Mouse (Mus musculus) kidney, embryonic 15.5 days (tissue): ENCODE results near the gene Gm45208. TPM values are rescaled to one million over a fixed set of nuclear protein-coding genes. Genes with fewer than 3 reads are reported as not detected.
"Not testable (repeated sequence)": the region's sequence is repeated elsewhere in the genome, so short reads cannot be mapped to it uniquely, and the experiment has no call there.

Source experiments
- ATAC-seq: fragments of 200-750 bp; cut with Nextera tagmentation; replicated peaks from 2 replicates; pipeline ENCODE4 v1.8.0; 2017; ENCODE audit warnings: moderate TSS enrichment; ENCODE audit not compliant: low FRiP score
- H3K27ac ChIP-seq: fragments of 300-500 bp; sonication (generic); 2 replicates; pipeline ENCODE4 v1.5.1; 2015; ENCODE audit warnings: mild to moderate bottlenecking, inconsistent platforms
- H3K27me3 ChIP-seq: fragments of 300-500 bp; sonication (generic); 2 replicates; pipeline ENCODE4 v1.6.1; 2015; ENCODE audit warnings: inconsistent platforms
- H3K36me3 ChIP-seq: fragments of 300-500 bp; sonication (generic); 2 replicates; pipeline ENCODE4 v1.6.1; 2015; ENCODE audit warnings: inconsistent platforms
- H3K4me1 ChIP-seq: fragments of 300-500 bp; sonication (generic); 2 replicates; pipeline ENCODE4 v1.6.1; 2015; ENCODE audit warnings: inconsistent platforms
- H3K4me2 ChIP-seq: fragments of 300-500 bp; sonication (generic); 2 replicates; pipeline ENCODE4 v1.6.1; 2015; ENCODE audit warnings: moderate library complexity, mild to moderate bottlenecking, inconsistent platforms
- H3K4me3 ChIP-seq: fragments of 300-500 bp; sonication (generic); replicated peaks from 2 replicates; pipeline ENCODE4 v1.5.1; 2015; ENCODE audit warnings: mild to moderate bottlenecking, inconsistent platforms
- H3K9ac ChIP-seq: fragments of 300-500 bp; sonication (generic); 2 replicates; pipeline ENCODE4 v1.6.1; 2015; ENCODE audit warnings: mild to moderate bottlenecking, inconsistent platforms
- H3K9me3 ChIP-seq: fragments of 300-500 bp; sonication (generic); replicated peaks from 2 replicates; pipeline ENCODE4 v1.6.1; 2016; ENCODE audit warnings: inconsistent platforms
- WGBS: fragments of 180-500 bp; shearing (Covaris S2); methylation state at CpG from one replicate; pipeline ENCODE4 v1.1.7; 2015; ENCODE audit warnings: mixed read lengths; 5-methylcytosine and 5-hydroxymethylcytosine counted together
- polyA plus RNA-seq: library from polyadenylated mRNA; unstranded; fragments of >200 nt; fragmentation: Nextera tagmentation; extraction: Ambion mirVana; gene quantifications from 2 replicates; pipeline ENCODE4 v1.2.1, GENCODE M21; 2015

Gene Gm45208
- polyA plus RNA-seq, 1 experiment from 2014 or later = 0.96 TPM

DNA sequence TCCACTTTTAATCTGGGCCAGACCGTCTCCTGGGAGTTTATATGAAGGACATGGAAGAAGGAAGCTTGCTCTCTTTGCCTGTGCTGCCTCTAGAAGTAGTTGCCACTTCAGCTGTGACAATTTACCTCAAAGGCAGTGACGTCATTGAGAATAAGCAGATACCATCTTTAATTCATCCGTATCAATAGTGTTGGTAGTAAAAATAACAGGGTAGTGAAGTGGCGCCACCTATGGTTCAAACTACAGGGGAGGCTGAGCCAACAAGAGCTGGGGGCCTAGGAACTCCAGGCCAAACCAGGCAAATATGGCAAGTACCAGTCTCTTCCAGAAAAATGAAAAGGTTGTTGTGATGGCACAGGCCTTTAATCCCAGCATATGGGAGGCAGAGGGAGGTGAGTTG lies 29.2 kb upstream of the Gm45208 start:
- Histone ChIP-seq H3K4me2 (no peak overlapping the region), H3K9me3 (no peaks in the 10 kb centered on the region), H3K27ac (no peak overlapping the region), H3K4me1 (no peaks in the 10 kb centered on the region), H3K9ac (no peak overlapping the region), H3K4me3 (no peak overlapping the region), H3K36me3 (no peaks in the 10 kb centered on the region), H3K27me3 (no peaks in the 10 kb centered on the region)
- no peak for ATAC-seq
- 36% methylated on average over 4 of the region's 4 CpGs for WGBS

GRCm38 (mm10) chrX:7696520-7696919 lies 25.5 kb upstream of the Gm45208 start:
- Histone ChIP-seq H3K9ac (no peak overlapping the region), H3K9me3 (no peaks in the 10 kb centered on the region), H3K27ac (no peak overlapping the region), H3K36me3 (peaks cover 20% of the 10 kb centered on the region; the same call in 1 of the 2 replicates), H3K4me1 (peaks cover 7% of the 10 kb centered on the region; the same call in 1 of the 2 replicates), H3K4me2 (peak overlapping the region; percentile 43), H3K27me3 (no peaks in the 10 kb centered on the region), H3K4me3 (peak overlapping the region; percentile 62)
- 32% methylated on average over 6 of the region's 6 CpGs for WGBS
- ATAC-seq = peak; percentile 40

DNA sequence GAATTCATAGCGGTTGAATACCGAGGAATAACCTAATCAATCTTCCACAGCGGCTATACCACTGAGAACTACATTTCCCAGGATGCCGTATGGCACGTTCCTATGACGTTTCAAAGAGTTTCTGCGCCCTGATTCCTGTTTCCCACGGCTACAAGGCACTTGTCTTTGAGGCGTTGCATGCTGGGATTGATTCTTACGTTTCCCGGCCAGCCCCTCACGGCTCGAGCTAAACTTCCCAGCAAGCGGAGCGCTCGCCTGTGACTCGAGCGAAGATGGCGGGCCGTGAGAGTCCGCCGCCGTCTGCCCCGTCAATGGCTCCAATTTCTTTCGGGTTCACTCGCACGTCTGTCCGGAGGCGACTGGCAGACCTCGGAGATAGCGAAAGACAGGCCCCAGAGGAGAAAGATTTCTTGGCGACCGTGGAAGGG lies 25.1 kb upstream of the Gm45208 start, which contains the start of gene Gpkow:
TSS of gene Gpkow (plus strand) at position 178 of the 428 bp plus-strand sequence.
- ATAC-seq = peak; percentile 97
- H3K4me2 ChIP-seq = peak within 1 kb of the TSS; percentile 63
- peak within 1 kb of the TSS; percentile 62 for H3K4me3 ChIP-seq
- H3K27me3 ChIP-seq = no peaks in the 10 kb centered on the region
- WGBS = 19% methylated on average over 33 of the region's 33 CpGs
- no peaks in the 10 kb centered on the region for H3K9me3 ChIP-seq
- H3K27ac ChIP-seq = no peak within 1 kb of the TSS
- H3K4me1 ChIP-seq = peaks cover 7% of the 10 kb centered on the region; the same call in 1 of the 2 replicates
- peak within 1 kb of the TSS; percentile 55 for H3K9ac ChIP-seq
- peaks cover 25% of the 10 kb centered on the region; the same call in 1 of the 2 replicates for H3K36me3 ChIP-seq

- Histone ChIP-seq H3K9ac (peak overlapping the region; percentile 26; the same call in 1 of the 2 replicates), H3K4me2 (peak overlapping the region; percentile 56), H3K4me3 (peak overlapping the region; percentile 42)
- 28% methylated on average over 6 of the region's 12 CpGs for WGBS
- H3K27ac ChIP-seq, H3K4me1 ChIP-seq, H3K27me3 ChIP-seq, ATAC-seq, H3K9me3 ChIP-seq, H3K36me3 ChIP-seq: not testable (repeated sequence)
Observed at GRCm38 (mm10) chrX:7713764-7714134, 8.3 kb upstream of the Gm45208 start.

DNA sequence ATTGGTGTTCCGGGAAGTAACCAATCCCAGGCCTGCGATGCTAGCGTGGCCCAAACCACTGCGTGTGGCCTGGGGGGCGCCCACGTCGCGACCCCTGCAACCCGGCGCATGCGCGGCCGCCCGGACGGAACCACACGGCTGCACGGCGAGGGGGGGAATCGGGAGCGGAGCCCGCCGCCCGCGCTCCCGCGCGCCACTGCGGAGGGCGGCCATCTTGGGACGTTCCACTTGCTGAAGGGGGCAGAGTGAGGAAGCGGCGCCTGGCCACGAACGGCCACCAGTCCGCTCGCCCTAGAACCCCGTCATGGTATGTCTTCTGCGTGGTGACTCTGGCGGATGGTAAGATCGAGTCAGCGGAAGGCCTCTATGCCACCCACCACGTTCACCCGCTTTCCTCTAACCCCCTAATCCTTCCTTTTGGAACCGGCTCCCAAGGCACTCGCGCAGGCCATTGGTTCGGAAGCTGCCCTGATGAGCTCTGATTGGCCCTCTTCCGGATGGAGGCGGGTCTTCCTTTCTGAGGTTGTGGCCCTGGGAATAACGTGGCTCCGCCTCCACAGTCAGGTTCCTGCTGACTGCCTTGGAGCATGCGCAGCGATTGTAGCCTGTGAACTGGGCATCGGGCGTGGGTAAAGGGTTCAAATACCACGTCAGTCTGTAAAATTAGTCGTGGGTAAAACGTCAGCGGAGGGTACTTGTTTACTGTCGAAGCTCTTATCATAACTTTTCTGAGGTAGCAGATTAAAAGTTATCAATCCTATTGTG lies 7.7 kb upstream of the Gm45208 start, which contains the start of gene Wdr45:
TSS of gene Wdr45 (plus strand) at position 199 of the 765 bp plus-strand sequence.
- H3K36me3 ChIP-seq, H3K9me3 ChIP-seq, H3K27me3 ChIP-seq, H3K4me1 ChIP-seq: not testable (repeated sequence)
- H3K4me3 ChIP-seq = peak within 1 kb of the TSS; percentile 42
- H3K9ac ChIP-seq = peak within 1 kb of the TSS; percentile 26; the same call in 1 of the 2 replicates
- ATAC-seq = peak; percentile 97
- H3K27ac ChIP-seq = 0 out of 2 replicates have a peak within 1 kb of the TSS, but pooled peaks have one; percentile 41
- WGBS = 20% methylated on average over 47 of the region's 60 CpGs
- peak within 1 kb of the TSS; percentile 56 for H3K4me2 ChIP-seq

DNA sequence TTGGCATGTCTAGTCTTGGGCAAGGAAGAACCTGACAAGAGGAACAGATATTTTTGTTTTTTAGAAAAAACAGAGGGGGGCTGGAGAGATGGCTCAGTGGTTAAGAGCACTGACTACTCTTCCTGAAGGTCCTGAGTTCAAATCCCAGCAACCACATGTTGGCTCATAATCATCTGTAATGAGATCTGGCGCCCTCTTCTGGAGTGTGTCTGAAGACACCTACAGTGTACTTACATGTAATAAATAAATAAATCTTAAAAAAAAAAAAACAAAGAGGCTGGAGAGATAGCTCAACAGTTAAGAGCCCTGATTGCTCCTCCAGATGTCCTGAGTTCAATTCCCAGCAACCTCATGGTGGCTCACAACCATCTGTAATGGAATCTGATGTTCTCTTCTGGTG lies 6.0 kb upstream of the Gm45208 start:
- not testable (repeated sequence) for H3K9me3 ChIP-seq, H3K9ac ChIP-seq, H3K27ac ChIP-seq, H3K4me3 ChIP-seq, H3K4me2 ChIP-seq, H3K27me3 ChIP-seq, H3K36me3 ChIP-seq, H3K4me1 ChIP-seq, ATAC-seq
- WGBS = 44% methylated on average over 1 of the region's 1 CpGs

- Histone ChIP-seq H3K9ac (peak overlapping the region; percentile 52), H3K9me3 (no peaks in the 10 kb centered on the region), H3K27ac (peak overlapping the region; percentile 96; the same call in 1 of the 2 replicates), H3K4me3 (peak overlapping the region; percentile 62), H3K4me2 (peak overlapping the region; percentile 65), H3K27me3 (no peaks in the 10 kb centered on the region), H3K4me1 (peaks cover 6% of the 10 kb centered on the region; the same call in 1 of the 2 replicates), H3K36me3 (peaks cover 23% of the 10 kb centered on the region)
- WGBS = 22% methylated on average over 11 of the region's 11 CpGs
- ATAC-seq = no peak; the same call in 1 of the 2 replicates
Observed at GRCm38 (mm10) chrX:7722282-7722611, 202 bp downstream of the Gm45208 start.

GRCm38 (mm10) chrX:7722691-7723090 lies 646 bp downstream of the Gm45208 start:
- peak overlapping the region; percentile 52 for H3K9ac ChIP-seq
- ATAC-seq = no peak

DNA sequence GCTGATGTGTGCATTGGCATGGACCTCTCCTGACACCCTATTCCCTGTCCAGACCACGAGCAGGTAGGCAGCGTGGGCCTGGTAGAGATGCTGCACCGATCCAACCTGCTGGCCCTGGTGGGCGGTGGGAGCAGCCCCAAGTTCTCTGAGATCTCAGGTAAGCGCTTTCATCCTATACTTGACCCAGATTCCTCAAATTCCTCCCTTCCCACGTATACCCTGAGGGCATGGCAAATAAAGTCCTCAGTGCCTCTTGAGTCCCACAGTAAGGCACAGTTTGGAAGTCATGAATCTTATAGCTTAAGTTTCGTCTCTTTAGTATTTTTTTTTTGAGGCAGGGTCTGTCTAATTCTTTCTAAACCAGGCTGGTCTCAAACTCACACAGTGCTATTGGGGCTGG lies 2.1 kb downstream of the Gm45208 start:
- ATAC-seq = no peak
- no peak overlapping the region for H3K9ac ChIP-seq
- H3K27ac ChIP-seq = no peak overlapping the region
- no peaks in the 10 kb centered on the region for H3K27me3 ChIP-seq
- H3K36me3 ChIP-seq = peaks cover 23% of the 10 kb centered on the region
- no peaks in the 10 kb centered on the region for H3K9me3 ChIP-seq
- peaks cover 9% of the 10 kb centered on the region; the same call in 1 of the 2 replicates for H3K4me1 ChIP-seq
- WGBS = 81% methylated on average over 7 of the region's 7 CpGs
- H3K4me2 ChIP-seq = no peak overlapping the region
- no peak overlapping the region for H3K4me3 ChIP-seq

More at GRCm38 (mm10) chrX:7722691-7723090, 646 bp downstream of the Gm45208 start:
- Histone ChIP-seq H3K27ac (no peak overlapping the region), H3K4me2 (peak overlapping the region; percentile 65), H3K36me3 (peaks cover 23% of the 10 kb centered on the region), H3K27me3 (no peaks in the 10 kb centered on the region), H3K4me1 (peaks cover 6% of the 10 kb centered on the region; the same call in 1 of the 2 replicates), H3K9me3 (no peaks in the 10 kb centered on the region), H3K4me3 (peak overlapping the region; percentile 62)
- WGBS = 21% methylated on average over 4 of the region's 4 CpGs

GRCm38 (mm10) chrX:7725841-7726240 lies 3.8 kb downstream of the Gm45208 start:
- no peak overlapping the region for H3K4me3 ChIP-seq
- H3K9ac ChIP-seq = no peak overlapping the region
- WGBS = 89% methylated on average over 12 of the region's 12 CpGs
- no peaks in the 10 kb centered on the region for H3K27me3 ChIP-seq
- no peak overlapping the region for H3K4me2 ChIP-seq
- ATAC-seq = no peak
- H3K27ac ChIP-seq = no peak overlapping the region
- H3K9me3 ChIP-seq = no peaks in the 10 kb centered on the region
- H3K4me1 ChIP-seq = peaks cover 13% of the 10 kb centered on the region; the same call in 1 of the 2 replicates
- H3K36me3 ChIP-seq = peaks cover 23% of the 10 kb centered on the region

DNA sequence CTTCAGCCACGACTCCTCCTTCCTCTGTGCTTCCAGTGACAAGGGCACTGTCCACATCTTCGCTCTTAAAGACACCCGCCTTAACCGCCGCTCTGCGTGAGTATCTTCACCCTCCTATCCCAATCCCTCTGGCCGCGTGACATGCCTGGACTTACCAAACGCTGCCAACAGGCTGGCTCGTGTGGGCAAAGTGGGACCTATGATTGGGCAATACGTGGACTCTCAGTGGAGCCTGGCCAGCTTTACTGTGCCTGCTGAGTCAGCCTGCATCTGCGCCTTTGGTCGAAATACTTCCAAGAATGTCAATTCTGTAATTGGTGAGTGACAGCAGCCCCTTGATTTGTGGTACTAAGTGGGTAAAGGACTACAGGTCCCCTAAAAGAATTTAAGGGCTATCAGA lies 5.1 kb downstream of the Gm45208 start:
- Histone ChIP-seq H3K4me2 (no peak overlapping the region), H3K27ac (no peak overlapping the region)
- 92% methylated on average over 13 of the region's 13 CpGs for WGBS

DNA sequence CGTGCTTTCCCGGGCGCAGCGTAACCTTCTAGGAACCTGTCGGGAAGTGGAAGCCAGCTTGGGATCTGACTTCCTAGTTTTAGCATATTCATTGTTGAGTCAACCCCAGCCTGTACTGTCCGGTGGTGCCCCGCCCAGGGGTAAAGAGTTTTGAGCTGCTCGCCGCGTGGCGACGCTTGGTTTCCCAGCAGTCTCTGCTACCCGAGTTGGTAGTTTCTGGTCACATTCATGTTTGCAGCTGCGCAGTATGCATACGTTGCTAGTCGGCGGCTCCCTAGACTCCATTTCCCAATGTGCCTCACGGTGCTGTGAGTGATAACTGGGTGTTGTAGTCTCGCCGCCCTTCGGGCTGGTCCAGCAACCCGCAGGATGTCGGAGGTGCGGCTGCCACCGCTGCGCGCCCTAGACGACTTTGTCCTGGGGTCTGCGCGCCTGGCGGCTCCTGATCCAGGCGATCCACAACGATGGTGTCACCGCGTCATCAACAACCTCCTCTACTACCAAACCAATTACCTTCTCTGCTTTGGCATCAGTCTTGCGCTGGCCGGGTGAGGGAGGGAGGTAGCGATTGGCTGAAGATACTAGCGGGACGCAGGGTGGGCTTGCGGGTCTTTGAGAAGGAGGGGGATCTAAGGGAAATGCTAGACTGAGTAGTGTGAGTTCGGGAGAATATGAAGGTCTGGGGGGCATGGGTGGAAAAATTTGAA lies 6.3 kb downstream of the Gm45208 start, which contains the start of gene Praf2:
TSS of gene Praf2 (plus strand) at position 225 of the 707 bp plus-strand sequence.
- Histone ChIP-seq H3K4me1 (0 out of 2 replicates have a peak, but pooled peaks cover 7% of the 10 kb centered on the region), H3K9me3 (no peaks in the 10 kb centered on the region), H3K36me3 (peaks cover 23% of the 10 kb centered on the region), H3K4me2 (peak within 1 kb of the TSS; percentile 58), H3K9ac (peak within 1 kb of the TSS; percentile 54), H3K27me3 (no peaks in the 10 kb centered on the region), H3K4me3 (peak within 1 kb of the TSS; percentile 56), H3K27ac (peak within 1 kb of the TSS; percentile 72)
- ATAC-seq = peak; percentile 95
- 21% methylated on average over 42 of the region's 42 CpGs for WGBS

More for the DNA sequence above, 5.1 kb downstream of the Gm45208 start:
- ATAC-seq = no peak
- Histone ChIP-seq H3K4me1 (peaks cover 13% of the 10 kb centered on the region; the same call in 1 of the 2 replicates), H3K27me3 (no peaks in the 10 kb centered on the region), H3K4me3 (no peak overlapping the region), H3K9ac (no peak overlapping the region), H3K9me3 (no peaks in the 10 kb centered on the region), H3K36me3 (peaks cover 23% of the 10 kb centered on the region)
